Mouse (Mus musculus) ovary, adult 18-20 months (tissue): ENCODE measurements at regions not wholly inside any gene's neighbourhood (a gene's known extent, or its start where the extent isn't known, plus 50 kb on each side); places are given as distances from the start of the nearest gene placed in this dataset.

Experiments used
- DNase-seq: peaks from one replicate; pipeline ENCODE4 v3.0.0; 2022; ENCODE audit warnings: low spot score, mixed read lengths

- DNase-seq = no peak
These were observed 676.7 kb upstream of the Edil3 start for GRCm38 (mm10) chr13:88144591-88144990.

GRCm38 (mm10) chr13:88186579-88186978 lies 634.7 kb upstream of the Edil3 start:
- DNase-seq = peak; percentile 2

GRCm38 (mm10) chr13:88201717-88202323 lies 619.5 kb upstream of the Edil3 start:
- DNase-seq = no peak

- no peak for DNase-seq
These were observed 580.8 kb upstream of the Edil3 start for GRCm38 (mm10) chr13:88240448-88240847.
